Mouse (Mus musculus) gastrocnemius, postnatal 10 days (tissue): Measurements from ENCODE around the gene Ajm1. TPM values are rescaled to one million over a fixed set of nuclear protein-coding genes. Genes with fewer than 3 reads are reported as not detected.

ENCODE experiments used
- DNase-seq: peaks from one replicate; pipeline ENCODE4 v3.0.0; 2021; ENCODE audit warnings: mixed read lengths
- total RNA-seq, 2 experiments: library from RNA; stranded (reverse); gene quantifications; 2 replicates each; pipeline ENCODE4 v1.2.3; 2021

The Ajm1 gene
- total RNA-seq, 2 experiments from 2014 or later: 0.14 to 0.38 TPM

- no peak for DNase-seq
These were observed 54.9 kb downstream of the Ajm1 start for GRCm38 (mm10) chr2:25526510-25527302.

Other genes starting within 250 kb of the Ajm1 start
- gene Man1b1, start 249.4 kb downstream of the Ajm1 start, total RNA-seq: 10 to 100 TPM; 21.0 to 25.2 TPM
- gene Dpp7, start 225.4 kb downstream of the Ajm1 start, total RNA-seq: 1 to 10 TPM; 7.9 to 9.5 TPM
- 1 to 10 TPM; 9.0 to 9.8 TPM for gene Uap1l1, start 216.1 kb downstream of the Ajm1 start, total RNA-seq
- gene Sapcd2, start 209.4 kb downstream of the Ajm1 start, total RNA-seq: 1 to 10 TPM; 2.1 to 3.7 TPM
- gene Entpd2, start 185.9 kb downstream of the Ajm1 start, total RNA-seq: 10 to 100 TPM; 29.9 to 30.5 TPM
- gene Npdc1, start 182.4 kb downstream of the Ajm1 start, total RNA-seq: 10 to 100 TPM; 25.2 to 37.3 TPM
- not detected for gene Fut7, start 158.5 kb downstream of the Ajm1 start, total RNA-seq
- gene Abca2, start 153.1 kb downstream of the Ajm1 start, total RNA-seq: 10 to 100 TPM; 10.4 to 14.1 TPM
- gene Clic3, start 124.9 kb downstream of the Ajm1 start, total RNA-seq: under 1 TPM in 1 of 2 experiments, not detected in 1; 0.52 TPM
- 10 to 100 TPM; 23.5 to 25.2 TPM for gene Paxx, start 120.7 kb downstream of the Ajm1 start, total RNA-seq
- 1 to 10 TPM; 1.7 to 9.6 TPM for gene Ptgds, start 111.7 kb downstream of the Ajm1 start, total RNA-seq
- gene Lcn12, start 87.8 kb downstream of the Ajm1 start, total RNA-seq: not detected
- 10 to 100 TPM; 65.5 to 66.7 TPM for gene Fbxw5, start 81.0 kb downstream of the Ajm1 start, total RNA-seq
- 1 to 10 TPM; 1.4 to 2.0 TPM for gene C8g, start 80.0 kb downstream of the Ajm1 start, total RNA-seq
- gene Traf2, start 34.8 kb downstream of the Ajm1 start, total RNA-seq: 10 to 100 TPM; 13.3 to 16.4 TPM
- gene Edf1, start 23.9 kb downstream of the Ajm1 start, total RNA-seq: 100 to 1,000 TPM; 177 to 185 TPM
- gene Mamdc4, start 6.9 kb downstream of the Ajm1 start, total RNA-seq: 1 to 10 TPM; 2.7 to 4.1 TPM
- 10 to 100 TPM; 45.8 to 49.0 TPM for gene Phpt1, start 6.5 kb downstream of the Ajm1 start, total RNA-seq
- gene Rabl6, start 26.8 kb upstream of the Ajm1 start, total RNA-seq: 10 to 100 TPM; 49.6 to 58.7 TPM
- not detected for gene Ccdc183, start 35.9 kb upstream of the Ajm1 start, total RNA-seq
- 10 to 100 TPM; 12.2 to 13.9 TPM for gene Tmem141, start 40.2 kb upstream of the Ajm1 start, total RNA-seq
- 1 to 10 TPM; 5.6 to 6.5 TPM for gene Fcna, start 46.3 kb upstream of the Ajm1 start, total RNA-seq
- 10 to 100 TPM; 27.7 to 36.4 TPM for gene Lcn8, start 71.4 kb upstream of the Ajm1 start, total RNA-seq
- gene Lcn5, start 76.2 kb upstream of the Ajm1 start, total RNA-seq: not detected
- not detected for gene Lcn6, start 95.0 kb upstream of the Ajm1 start, total RNA-seq
- not detected for gene Lcn10, start 101.0 kb upstream of the Ajm1 start, total RNA-seq
- not detected for gene Obp2a, start 118.3 kb upstream of the Ajm1 start, total RNA-seq
- gene Bmyc, start 125.0 kb upstream of the Ajm1 start, total RNA-seq: 10 to 100 TPM; 18.3 to 20.4 TPM
- gene Obp2b, start 155.3 kb upstream of the Ajm1 start, total RNA-seq: not detected
- gene Lcn3, start 183.8 kb upstream of the Ajm1 start, total RNA-seq: not detected
- not detected for gene Lcn11, start 195.3 kb upstream of the Ajm1 start, total RNA-seq
- not detected for gene Gm13539, start 200.5 kb upstream of the Ajm1 start, total RNA-seq
- gene Glt6d1, start 234.1 kb upstream of the Ajm1 start, total RNA-seq: not detected
- gene Lcn9, start 241.4 kb upstream of the Ajm1 start, total RNA-seq: not detected